Mouse (Mus musculus) stomach, embryonic 16.5 days (tissue): ENCODE data around the gene Ghr. TPM values are rescaled to one million over a fixed set of nuclear protein-coding genes. Genes with fewer than 3 reads are reported as not detected.

Experiments used
- ATAC-seq: fragments of 200-750 bp; cut with Nextera tagmentation; 2 replicates; pipeline ENCODE4 v1.8.0; 2017; ENCODE audit warnings: moderate number of reproducible peaks, moderate TSS enrichment; ENCODE audit not compliant: insufficient read depth, low FRiP score
- H3K27ac ChIP-seq: fragments of 300-500 bp; sonication (generic); 2 replicates; pipeline ENCODE4 v1.5.1; 2014; ENCODE audit warnings: low read length
- H3K27me3 ChIP-seq: fragments of 300-500 bp; sonication (generic); 2 replicates; pipeline ENCODE4 v1.6.1; 2014; ENCODE audit warnings: low read length, control low read depth, mixed read lengths; ENCODE audit not compliant: control insufficient read depth, insufficient read depth
- H3K36me3 ChIP-seq: fragments of 300-500 bp; sonication (generic); 2 replicates; pipeline ENCODE4 v1.6.1; 2014; ENCODE audit warnings: low read length; ENCODE audit not compliant: control insufficient read depth, insufficient read depth
- H3K4me1 ChIP-seq: fragments of 300-500 bp; sonication (generic); 2 replicates; pipeline ENCODE4 v1.6.1; 2014; ENCODE audit warnings: low read length, control low read depth, mixed read lengths; ENCODE audit not compliant: control insufficient read depth, insufficient read depth
- H3K4me2 ChIP-seq: fragments of 300-500 bp; sonication (generic); 2 replicates; pipeline ENCODE4 v1.6.1; 2014; ENCODE audit warnings: low read depth, low read length, mixed read lengths
- H3K4me3 ChIP-seq: fragments of 300-500 bp; sonication (generic); replicated peaks from 2 replicates; pipeline ENCODE4 v1.5.1; 2014; ENCODE audit warnings: mild to moderate bottlenecking, low read length
- H3K9ac ChIP-seq: fragments of 300-500 bp; sonication (generic); 2 replicates; pipeline ENCODE4 v1.6.1; 2014; ENCODE audit warnings: low read length
- H3K9me3 ChIP-seq: fragments of 300-500 bp; sonication (generic); replicated peaks from 2 replicates; pipeline ENCODE4 v1.6.1; 2016; ENCODE audit warnings: low read length, control low read depth; ENCODE audit not compliant: control insufficient read depth
- WGBS: fragments of 180-500 bp; shearing (Covaris S2); extraction: QIAGEN DNeasy Blood & Tissue Kit; methylation state at CpG from one replicate; pipeline ENCODE4 v1.1.7; 2014; 5-methylcytosine and 5-hydroxymethylcytosine counted together
- polyA plus RNA-seq: library from polyadenylated mRNA; unstranded; fragments of >200 nt; fragmentation: Nextera tagmentation; extraction: Ambion mirVana; gene quantifications from 2 replicates; pipeline ENCODE4 v1.2.1, GENCODE M21; 2015

Gene Ghr
- polyA plus RNA-seq, 1 experiment from 2014 or later: 125 TPM

DNA sequence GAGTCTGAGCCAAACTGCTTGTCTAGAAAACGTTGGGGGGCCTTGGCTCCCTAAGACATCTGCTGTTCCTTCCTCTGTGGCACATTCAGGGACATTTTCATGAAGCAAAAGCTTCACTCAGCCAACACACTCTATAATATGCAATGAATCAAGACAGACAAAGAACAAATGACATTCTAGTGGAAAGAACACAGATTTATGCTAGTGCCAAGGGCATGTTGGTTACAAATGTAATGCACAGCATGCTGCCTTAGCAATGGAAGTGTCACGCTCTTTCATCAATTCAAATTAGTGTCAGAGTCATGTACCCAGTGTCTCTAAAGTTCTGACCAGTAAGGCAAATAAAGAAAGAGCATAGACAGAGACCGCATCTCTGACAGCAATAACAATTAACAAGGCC is 187.6 kb downstream of the Ghr start:
- H3K9me3 ChIP-seq: no peaks in the 10 kb centered on the region
- no peak overlapping the region for H3K27ac ChIP-seq
- H3K4me3 ChIP-seq: no peak overlapping the region
- H3K4me1 ChIP-seq: peaks cover 21% of the 10 kb centered on the region
- WGBS: 70% methylated on average over 3 of the region's 3 CpGs
- no peak overlapping the region for H3K9ac ChIP-seq
- no peaks in the 10 kb centered on the region for H3K36me3 ChIP-seq
- ATAC-seq: no peak
- H3K27me3 ChIP-seq: no peaks in the 10 kb centered on the region
- no peak overlapping the region for H3K4me2 ChIP-seq

DNA sequence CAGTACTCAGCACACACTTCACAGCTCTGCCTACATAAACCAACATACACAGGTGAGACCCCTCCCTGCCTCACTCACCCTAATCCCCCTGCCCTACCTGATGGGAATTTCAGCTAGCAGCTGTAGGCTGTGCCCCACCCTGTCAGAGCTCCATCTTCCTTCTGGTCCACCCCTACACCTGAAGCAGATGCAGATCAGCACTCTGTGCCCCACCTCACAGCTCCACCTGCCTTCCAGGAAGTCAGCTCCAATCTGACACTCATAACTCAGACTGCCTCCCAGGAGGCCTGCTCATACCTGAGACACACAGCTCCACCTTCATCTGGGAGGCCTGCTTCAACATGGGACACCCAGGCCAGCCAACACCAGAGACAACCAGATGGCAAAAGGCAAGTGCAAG is 192.6 kb downstream of the Ghr start:
- no peaks in the 10 kb centered on the region for H3K36me3 ChIP-seq
- ATAC-seq: no peak
- no peak overlapping the region for H3K27ac ChIP-seq
- no peak overlapping the region for H3K4me3 ChIP-seq
- no peaks in the 10 kb centered on the region for H3K27me3 ChIP-seq
- H3K4me2 ChIP-seq: no peak overlapping the region
- H3K9me3 ChIP-seq: no peaks in the 10 kb centered on the region
- H3K4me1 ChIP-seq: peaks cover 5% of the 10 kb centered on the region
- no peak overlapping the region for H3K9ac ChIP-seq

DNA sequence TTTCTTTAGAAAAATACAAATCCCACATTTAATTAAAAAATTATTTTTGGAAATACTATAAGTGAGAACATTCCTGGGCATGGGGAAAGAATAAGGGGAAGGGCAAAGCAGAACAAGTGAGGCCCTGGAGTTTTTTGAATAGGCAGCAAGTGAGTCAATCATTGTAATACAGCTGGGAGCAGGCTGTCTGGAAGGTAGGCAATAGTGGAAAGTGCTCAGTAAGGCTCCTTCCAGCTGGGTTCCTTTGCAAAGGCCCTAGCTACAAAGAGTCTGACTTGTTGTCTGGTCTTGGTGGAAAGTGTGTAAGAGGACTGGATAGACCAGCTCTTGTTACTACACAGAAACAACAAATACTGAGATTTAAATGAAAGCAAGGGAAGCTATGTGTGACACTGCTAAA is 194.3 kb downstream of the Ghr start:
- no peaks in the 10 kb centered on the region for H3K9me3 ChIP-seq
- ATAC-seq: no peak; the same call in 1 of the 2 replicates
- no peaks in the 10 kb centered on the region for H3K27me3 ChIP-seq
- H3K4me2 ChIP-seq: no peak overlapping the region
- H3K4me3 ChIP-seq: no peak overlapping the region
- peak overlapping the region; percentile 66 for H3K27ac ChIP-seq
- peaks cover 10% of the 10 kb centered on the region for H3K4me1 ChIP-seq
- no peaks in the 10 kb centered on the region for H3K36me3 ChIP-seq
- no peak overlapping the region for H3K9ac ChIP-seq

DNA sequence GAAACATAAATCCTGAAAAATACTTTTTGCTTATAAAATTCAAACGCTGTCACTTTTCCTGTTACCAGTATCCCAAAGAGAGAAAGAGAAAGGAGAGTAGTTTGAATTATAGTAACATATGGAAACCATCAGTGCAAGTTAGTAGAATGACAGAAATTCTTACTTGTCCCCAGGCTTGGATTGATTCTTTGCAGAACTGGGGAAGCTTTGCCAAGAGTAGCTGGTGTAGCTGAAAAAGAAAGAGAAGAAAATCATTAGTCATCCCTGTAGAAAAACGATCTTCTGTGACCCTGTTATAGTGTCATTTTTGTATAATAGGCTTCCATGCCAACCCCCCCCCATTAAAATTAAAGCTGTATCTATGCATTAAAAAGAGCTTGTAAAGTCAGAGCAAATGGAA is 194.8 kb downstream of the Ghr start:
- Histone ChIP-seq H3K4me3 (no peak overlapping the region), H3K4me2 (no peak overlapping the region), H3K27me3 (no peaks in the 10 kb centered on the region), H3K9ac (no peak overlapping the region), H3K36me3 (no peaks in the 10 kb centered on the region), H3K27ac (peak overlapping the region; percentile 66; the same call in 1 of the 2 replicates), H3K4me1 (peaks cover 13% of the 10 kb centered on the region), H3K9me3 (no peaks in the 10 kb centered on the region)
- WGBS: 34% methylated on average over 2 of the region's 2 CpGs
- ATAC-seq: no peak; the same call in 1 of the 2 replicates

DNA sequence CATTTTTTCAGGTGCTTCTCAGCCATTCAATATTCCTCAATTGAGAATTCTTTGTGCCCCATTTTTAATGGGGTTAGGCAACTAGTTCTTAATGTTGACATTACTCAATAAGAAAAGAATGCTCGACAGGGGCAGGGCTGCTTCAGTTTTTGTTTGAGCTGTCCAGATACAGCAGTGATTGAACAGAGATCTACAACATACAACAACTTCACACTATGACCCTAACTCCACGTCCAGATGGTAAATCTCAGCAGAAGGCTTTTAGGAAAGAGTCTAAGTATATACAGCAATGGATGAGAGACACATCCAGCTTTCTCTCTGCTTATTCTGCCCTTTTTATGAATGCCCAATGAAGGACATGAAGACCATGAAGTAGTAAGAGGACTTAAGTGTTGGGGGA is 199.5 kb downstream of the Ghr start:
- H3K4me3 ChIP-seq: no peak overlapping the region
- no peak overlapping the region for H3K27ac ChIP-seq
- peaks cover 12% of the 10 kb centered on the region for H3K4me1 ChIP-seq
- no peaks in the 10 kb centered on the region for H3K9me3 ChIP-seq
- ATAC-seq: peak; percentile 25
- H3K36me3 ChIP-seq: no peaks in the 10 kb centered on the region
- no peaks in the 10 kb centered on the region for H3K27me3 ChIP-seq
- 8% methylated on average over 2 of the region's 2 CpGs for WGBS
- no peak overlapping the region for H3K9ac ChIP-seq
- no peak overlapping the region for H3K4me2 ChIP-seq

DNA sequence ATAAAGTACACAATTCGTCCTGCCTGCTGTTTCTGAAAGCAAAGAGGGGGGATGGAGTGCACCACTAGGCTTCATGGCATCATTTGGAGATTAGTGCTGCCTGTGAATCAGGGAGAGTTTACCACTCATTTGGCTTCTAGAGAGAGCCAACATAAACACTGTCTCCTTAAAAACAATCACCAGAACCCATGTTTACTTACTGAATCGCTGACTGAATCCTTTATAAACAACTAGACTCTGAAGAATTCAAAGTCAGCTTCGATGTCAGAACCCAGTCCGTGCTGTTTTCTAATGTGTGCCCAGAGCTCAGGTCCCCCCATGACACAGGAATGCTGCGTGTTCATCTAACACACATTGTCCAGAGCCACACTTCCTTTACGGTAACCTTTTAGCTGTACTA is 201.9 kb downstream of the Ghr start:
- Histone ChIP-seq H3K27ac (peak overlapping the region; percentile 60; the same call in 1 of the 2 replicates), H3K4me1 (peaks cover 12% of the 10 kb centered on the region; the same call in 1 of the 2 replicates), H3K36me3 (no peaks in the 10 kb centered on the region), H3K9me3 (no peaks in the 10 kb centered on the region), H3K9ac (no peak overlapping the region), H3K27me3 (no peaks in the 10 kb centered on the region), H3K4me2 (no peak overlapping the region), H3K4me3 (no peak overlapping the region)
- 25% methylated on average over 6 of the region's 6 CpGs for WGBS
- ATAC-seq: peak; percentile 58; the same call in 1 of the 2 replicates

DNA sequence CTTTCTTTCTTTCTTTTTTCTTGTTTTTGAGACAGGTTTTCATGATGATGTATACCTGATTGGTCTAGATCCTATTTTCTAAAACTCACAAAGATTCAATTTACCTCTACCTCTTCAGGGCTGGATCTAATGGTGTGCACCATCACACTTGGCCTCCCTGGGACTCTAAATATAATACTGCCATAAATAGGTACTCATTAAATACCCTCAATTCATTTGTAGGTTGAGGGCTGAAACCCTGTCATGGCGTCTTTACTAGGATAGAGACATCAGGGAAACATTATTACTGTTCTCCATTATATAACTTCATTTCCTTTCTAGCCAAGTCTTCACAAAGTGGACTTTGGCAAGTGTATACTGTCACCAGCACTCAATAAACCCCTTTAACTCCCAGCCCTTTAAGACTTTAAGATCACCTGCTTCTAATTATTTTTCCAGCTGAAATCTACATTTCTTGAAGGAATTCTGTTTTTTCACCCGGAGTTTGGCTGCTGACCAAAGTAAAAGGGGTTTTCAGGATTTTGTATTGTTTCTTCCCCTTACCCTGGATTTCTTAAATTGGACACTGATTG is 214.9 kb downstream of the Ghr start:
- Histone ChIP-seq H3K4me3 (no peak overlapping the region), H3K27me3 (no peaks in the 10 kb centered on the region), H3K36me3 (no peaks in the 10 kb centered on the region), H3K9ac (no peak overlapping the region), H3K9me3 (peaks cover 15% of the 10 kb centered on the region), H3K27ac (no peak overlapping the region), H3K4me1 (no peaks in the 10 kb centered on the region), H3K4me2 (no peak overlapping the region)
- no peak for ATAC-seq
- WGBS: 88% methylated on average over 2 of the region's 2 CpGs

DNA sequence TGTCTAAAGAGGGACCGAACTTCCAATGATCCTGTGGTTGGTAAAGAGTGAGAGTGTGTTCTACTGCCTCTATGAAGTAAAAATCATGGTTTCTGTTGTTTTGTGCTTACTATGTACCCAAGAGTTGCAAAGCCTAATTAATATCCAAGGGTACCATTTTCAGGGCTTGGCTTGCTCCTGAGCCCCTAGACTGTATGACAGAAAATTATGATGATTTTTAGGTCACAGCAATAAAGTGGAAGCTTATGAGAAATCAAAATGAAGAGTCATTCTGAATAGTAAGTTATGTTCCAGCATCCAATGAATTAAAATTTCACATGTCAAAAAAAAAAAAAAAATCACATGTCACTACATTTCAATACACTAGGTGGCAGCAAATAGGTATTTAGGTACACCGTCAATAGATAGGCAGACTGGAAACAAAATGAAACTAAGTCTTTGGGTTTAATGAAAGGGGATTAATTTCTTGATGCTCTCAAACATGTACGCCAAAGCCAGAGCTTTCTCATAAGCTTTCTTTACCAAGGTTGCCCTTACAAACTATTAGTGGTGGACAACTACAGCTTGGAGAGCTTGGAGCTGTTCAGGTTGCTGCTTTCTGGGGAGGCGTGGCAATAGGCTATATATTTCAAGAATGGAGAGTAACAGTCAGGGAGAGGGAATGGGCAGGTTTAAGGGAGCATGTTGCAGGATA is 227.1 kb downstream of the Ghr start:
- ATAC-seq: no peak
- peak overlapping the region; percentile 29; the same call in 1 of the 2 replicates for H3K4me3 ChIP-seq

DNA sequence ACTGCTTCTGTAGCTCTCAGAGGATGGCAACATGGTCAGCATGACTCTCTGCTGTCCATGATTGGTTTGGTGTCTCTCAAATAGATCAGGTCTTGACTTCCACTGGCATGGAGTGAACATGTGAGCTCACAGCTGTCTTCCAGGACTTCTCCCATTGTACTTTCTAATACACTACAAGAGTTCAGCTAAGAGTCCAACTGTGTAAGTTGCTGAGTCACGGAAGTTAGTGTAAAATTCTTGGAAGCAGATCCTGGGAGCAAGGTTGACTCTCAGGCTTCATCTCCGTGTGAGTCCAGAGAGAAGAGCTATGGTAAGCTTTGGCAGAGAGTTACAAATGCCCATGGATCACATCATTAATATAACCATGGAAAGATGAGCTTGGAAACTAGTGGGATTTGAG is 229.6 kb downstream of the Ghr start:
- Histone ChIP-seq H3K9me3 (no peaks in the 10 kb centered on the region), H3K9ac (no peak overlapping the region), H3K4me3 (no peak overlapping the region), H3K27ac (no peak overlapping the region), H3K4me2 (no peak overlapping the region), H3K36me3 (no peaks in the 10 kb centered on the region), H3K27me3 (no peaks in the 10 kb centered on the region), H3K4me1 (no peaks in the 10 kb centered on the region)
- WGBS: 87% methylated on average over 2 of the region's 2 CpGs
- no peak for ATAC-seq

More for the DNA sequence above, 227.1 kb downstream of the Ghr start:
- WGBS: 52% methylated on average over 4 of the region's 4 CpGs
- Histone ChIP-seq H3K4me2 (peak overlapping the region; percentile 46), H3K4me1 (no peaks in the 10 kb centered on the region), H3K36me3 (no peaks in the 10 kb centered on the region), H3K9ac (peak overlapping the region; percentile 46; the same call in 1 of the 2 replicates), H3K27ac (no peak overlapping the region), H3K9me3 (no peaks in the 10 kb centered on the region), H3K27me3 (no peaks in the 10 kb centered on the region)
